Mouse (Mus musculus): ENCODE measurements around the gene Hist1h3e.

Gene Hist1h3e

DNA sequence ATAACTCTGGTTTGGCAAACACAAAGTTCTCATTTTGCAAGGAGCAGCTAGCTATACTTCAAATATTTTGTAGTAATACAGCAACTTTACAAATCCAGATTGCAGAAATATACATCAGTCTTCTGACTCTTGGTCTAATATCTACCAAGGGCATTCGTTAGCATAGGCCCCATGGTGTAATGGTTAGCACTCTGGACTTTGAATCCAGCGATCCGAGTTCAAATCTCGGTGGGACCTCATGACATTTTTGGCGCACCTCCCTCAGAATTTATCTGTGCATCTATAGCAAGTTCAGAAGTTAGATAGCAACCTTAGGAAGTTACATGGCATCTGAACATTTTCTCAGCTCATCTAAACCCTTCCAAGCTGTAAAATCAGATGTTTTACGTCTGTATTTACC, 43.3 kb downstream of the Hist1h3e start:
- peak; percentile 74 to 82 for DNase-seq (ENCODE audit: low spot score in 2 of 2)

DNA sequence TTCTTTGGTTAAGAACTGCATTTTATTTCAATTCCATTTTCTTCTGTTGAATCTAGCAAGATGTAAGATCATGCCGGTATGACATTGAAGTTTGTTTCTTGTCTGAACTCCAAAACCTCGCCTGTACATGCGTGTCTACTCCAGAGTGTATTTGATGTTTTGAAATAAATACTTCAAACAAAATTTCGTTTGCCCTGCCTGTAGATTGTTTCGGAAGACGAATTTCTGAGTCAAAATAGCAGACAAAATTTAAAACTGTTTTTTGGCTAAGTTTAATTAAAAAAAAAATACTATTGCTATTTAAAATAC, 43.9 kb downstream of the Hist1h3e start:
- DNase-seq (ENCODE audit: low spot score in 2 of 2): no peak

DNA sequence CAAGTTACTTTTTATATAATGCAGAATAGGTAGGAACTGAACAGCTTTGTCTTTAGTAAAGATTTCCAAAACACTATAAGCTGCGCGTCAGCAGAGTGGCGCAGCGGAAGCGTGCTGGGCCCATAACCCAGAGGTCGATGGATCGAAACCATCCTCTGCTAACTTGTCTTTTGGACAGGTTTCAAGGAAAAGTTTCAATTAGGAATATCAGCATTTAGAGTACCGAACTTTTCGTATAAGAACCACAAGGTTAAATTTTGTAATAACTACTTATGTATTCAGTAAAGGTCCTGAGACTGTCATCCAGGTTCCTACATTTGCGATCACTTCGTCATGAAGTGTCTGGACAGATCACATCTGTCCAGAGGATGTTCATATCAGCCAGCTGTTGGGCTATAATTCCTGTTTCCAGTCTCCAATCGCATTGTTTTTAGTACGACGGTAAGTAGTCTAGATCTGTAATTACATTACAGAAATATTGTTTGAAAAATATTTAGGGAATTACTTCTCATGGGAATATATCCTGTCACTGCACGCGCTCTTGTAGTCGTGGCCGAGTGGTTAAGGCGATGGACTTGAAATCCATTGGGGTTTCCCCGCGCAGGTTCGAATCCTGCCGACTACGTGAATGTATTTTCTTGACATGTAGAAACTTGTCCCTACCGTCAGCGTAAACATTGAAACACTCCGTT, 44.4 kb downstream of the Hist1h3e start:
- peak; percentile 96 for DNase-seq (ENCODE audit: low spot score in 2 of 2)

DNA sequence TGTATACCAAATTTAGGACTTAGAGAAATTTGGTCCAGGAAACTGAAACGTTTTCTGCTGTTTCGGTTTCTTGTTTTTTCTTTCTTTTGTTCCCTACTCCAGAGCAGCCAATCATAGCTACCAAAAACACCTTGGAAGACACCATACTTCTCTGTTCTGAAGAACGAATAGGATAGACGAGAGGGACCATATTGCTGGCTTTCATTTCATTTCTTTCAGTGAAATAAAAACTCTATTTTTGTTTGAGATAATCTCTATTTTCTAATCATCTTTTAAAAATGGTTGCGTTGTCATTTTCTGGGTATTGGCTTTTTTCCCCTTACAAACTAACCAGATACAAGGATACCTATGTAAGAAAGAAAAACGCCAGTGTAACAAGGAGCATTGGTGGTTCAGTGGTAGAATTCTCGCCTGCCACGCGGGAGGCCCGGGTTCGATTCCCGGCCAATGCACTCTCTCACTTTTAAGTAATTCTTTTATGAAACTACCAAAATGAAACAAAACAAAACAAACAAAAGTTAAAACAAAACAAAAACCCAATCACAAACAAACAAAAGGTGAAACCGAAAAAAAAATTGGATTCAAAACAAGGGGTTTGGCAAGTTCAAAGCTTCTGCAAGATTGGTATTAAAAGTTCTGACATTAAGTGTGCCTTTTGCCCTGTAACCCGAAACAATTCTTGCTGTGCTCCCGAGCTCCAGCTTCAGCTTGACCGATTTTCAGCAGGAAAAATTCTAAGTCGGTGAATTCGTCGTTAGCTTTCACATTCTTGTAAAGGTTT, 45.2 kb downstream of the Hist1h3e start:
- peak; percentile 68 to 71 for DNase-seq (ENCODE audit: low spot score in 2 of 2)

DNA sequence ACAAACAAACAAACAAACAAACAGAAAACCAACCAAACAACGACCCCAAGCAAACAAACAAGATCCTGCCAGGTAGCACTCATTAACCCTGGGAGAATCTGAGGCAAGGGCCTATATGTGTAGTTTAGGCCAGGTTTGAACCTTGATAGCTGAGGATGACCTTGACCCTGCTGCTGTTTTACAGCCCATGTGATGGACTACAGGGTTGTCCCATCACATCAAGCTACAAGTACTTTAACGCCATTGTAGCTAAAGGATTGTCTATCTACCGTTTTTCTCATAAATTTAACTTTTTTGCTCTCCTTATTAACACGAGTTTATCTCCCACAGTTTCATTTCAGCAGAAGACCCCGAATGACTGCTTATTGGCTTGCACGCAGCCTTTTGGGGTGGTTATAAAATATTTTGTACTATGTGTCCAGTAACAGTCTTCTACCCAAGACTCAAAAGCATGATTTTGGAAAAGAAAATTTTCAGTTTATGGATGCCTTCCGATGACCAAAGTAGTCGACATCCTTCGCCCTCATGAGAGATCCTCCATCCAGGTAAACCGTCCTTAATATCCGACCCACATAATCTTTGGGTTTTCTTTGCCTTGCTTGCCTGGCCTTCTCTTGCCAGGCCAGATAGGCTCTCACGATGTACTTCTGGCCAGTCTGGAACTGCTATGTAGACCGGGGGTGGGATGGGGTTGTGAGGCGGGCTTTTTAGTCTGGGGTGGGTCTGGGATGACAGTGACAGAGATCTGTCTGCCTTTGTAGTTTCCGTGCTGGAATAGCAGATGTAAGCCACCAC, 46.1 kb downstream of the Hist1h3e start:
- DNase-seq (ENCODE audit: low spot score in 2 of 2): no peak

DNA sequence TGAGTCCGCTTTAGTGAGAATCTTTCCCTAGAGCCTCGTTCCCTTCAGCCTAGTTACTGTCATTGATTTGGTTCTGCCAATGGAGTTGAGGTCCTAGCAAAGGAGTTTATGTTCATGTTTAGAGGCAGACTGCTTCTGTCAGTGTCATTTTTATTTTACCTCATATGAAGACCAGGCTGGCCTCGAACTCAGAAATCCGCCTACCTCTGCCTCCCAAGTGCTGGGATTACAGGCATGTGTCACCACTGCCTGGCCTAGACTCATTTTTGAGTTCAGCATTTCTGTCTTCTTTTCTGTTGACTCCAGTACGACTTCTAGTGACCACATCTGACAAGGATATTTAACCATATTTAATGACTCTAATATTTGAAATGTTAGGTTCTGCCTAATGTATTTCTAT, 46.9 kb downstream of the Hist1h3e start:
- DNase-seq (ENCODE audit: low spot score in 2 of 2): no peak

DNA sequence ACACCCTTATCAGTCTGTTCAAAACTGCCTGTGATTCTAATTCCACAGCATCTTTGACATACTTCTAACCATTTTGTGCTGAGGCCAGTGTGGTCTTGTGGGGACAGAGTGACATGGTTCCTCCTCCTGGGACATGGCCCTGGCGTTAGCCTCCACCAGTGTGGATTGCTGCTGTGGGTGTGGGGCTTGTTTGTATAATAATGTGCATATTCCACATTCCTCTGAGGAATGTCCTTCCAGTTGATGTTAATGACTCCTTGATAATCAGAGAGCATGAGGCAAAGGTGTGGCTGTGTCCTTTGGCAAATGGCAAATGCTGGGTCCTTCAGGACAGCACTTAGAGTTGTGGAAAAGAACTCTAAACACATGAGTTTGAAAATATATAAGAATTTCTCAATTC, 48.7 kb downstream of the Hist1h3e start:
- DNase-seq (ENCODE audit: low spot score in 2 of 2): no peak

Measured in frontal cortex, postnatal 25 days (tissue).